Mouse (Mus musculus): ENCODE measurements around the gene Cux2. TPM values are rescaled to one million over a fixed set of nuclear protein-coding genes. Genes with fewer than 3 reads are reported as not detected.
A peak's percentile ranks its signal among the peaks of the same experiment; 100 is the strongest.

Gene Cux2
- polyA plus RNA-seq, 1 experiment from 2014 or later: 4.9 TPM

- no peak overlapping the region for H3K27ac ChIP-seq (ENCODE audit: low read depth, low read length)
- ATAC-seq (replicated peaks; ENCODE audit: low FRiP score) (no peak), DNase-seq (ENCODE audit: low spot score) (no peak)
- H3K4me1 ChIP-seq (replicated peaks; ENCODE audit: control insufficient read depth, insufficient read depth, low read length): no peaks in the 10 kb centered on the region
- no peaks in the 10 kb centered on the region for H3K27me3 ChIP-seq (replicated peaks; ENCODE audit: control insufficient read depth, insufficient read depth, low read length)
- H3K4me2 ChIP-seq: no peak overlapping the region
- WGBS: 79% methylated on average over 19 of the region's 19 CpGs
- peaks cover 3% of the 10 kb centered on the region; the same call in 1 of the 2 replicates for H3K36me3 ChIP-seq (ENCODE audit: control insufficient read depth, insufficient read depth, low read length)
- H3K9ac ChIP-seq (ENCODE audit: low read depth, low read length): no peak overlapping the region
- no peak overlapping the region for H3K4me3 ChIP-seq (ENCODE audit: low read depth, low read length)
- peaks cover 5% of the 10 kb centered on the region; the same call in 1 of the 2 replicates for H3K9me3 ChIP-seq (ENCODE audit: control insufficient read depth, low read length)
Measured at GRCm38 (mm10) chr5:122032471-122033166, 17.3 kb downstream of the Cux2 start.

GRCm38 (mm10) chr5:122031146-122031545 lies 18.8 kb downstream of the Cux2 start:
- Histone ChIP-seq H3K36me3 (ENCODE audit: control insufficient read depth, insufficient read depth, low read length) (no peaks in the 10 kb centered on the region; the same call in 1 of the 2 replicates), H3K4me1 (replicated peaks; ENCODE audit: control insufficient read depth, insufficient read depth, low read length) (no peaks in the 10 kb centered on the region), H3K27ac (ENCODE audit: low read depth, low read length) (no peak overlapping the region), H3K4me3 (ENCODE audit: low read depth, low read length) (no peak overlapping the region), H3K9ac (ENCODE audit: low read depth, low read length) (no peak overlapping the region), H3K9me3 (ENCODE audit: control insufficient read depth, low read length) (peaks cover under 1% of the 10 kb centered on the region; the same call in 1 of the 2 replicates), H3K4me2 (no peak overlapping the region), H3K27me3 (replicated peaks; ENCODE audit: control insufficient read depth, insufficient read depth, low read length) (no peaks in the 10 kb centered on the region)
- no peak for DNase-seq (ENCODE audit: low spot score)
- whole genome bisulfite sequencing: 70% methylated on average over 12 of the region's 12 CpGs
- ATAC-seq (replicated peaks; ENCODE audit: low FRiP score): no peak

- Histone ChIP-seq H3K9ac (ENCODE audit: low read depth, low read length) (no peak overlapping the region), H3K27me3 (replicated peaks; ENCODE audit: control insufficient read depth, insufficient read depth, low read length) (no peaks in the 10 kb centered on the region), H3K9me3 (ENCODE audit: control insufficient read depth, low read length) (no peaks in the 10 kb centered on the region), H3K4me1 (replicated peaks; ENCODE audit: control insufficient read depth, insufficient read depth, low read length) (no peaks in the 10 kb centered on the region), H3K4me2 (no peak overlapping the region), H3K4me3 (ENCODE audit: low read depth, low read length) (no peak overlapping the region), H3K36me3 (ENCODE audit: control insufficient read depth, insufficient read depth, low read length) (no peaks in the 10 kb centered on the region), H3K27ac (ENCODE audit: low read depth, low read length) (no peak overlapping the region)
- 47% methylated on average over 11 of the region's 11 CpGs for WGBS
- no peak for DNase-seq (ENCODE audit: low spot score)
- ATAC-seq (replicated peaks; ENCODE audit: low FRiP score): no peak
Measured at GRCm38 (mm10) chr5:122030640-122031039, 19.3 kb downstream of the Cux2 start.

- no peaks in the 10 kb centered on the region for H3K4me1 ChIP-seq (replicated peaks; ENCODE audit: control insufficient read depth, insufficient read depth, low read length)
- H3K36me3 ChIP-seq (ENCODE audit: control insufficient read depth, insufficient read depth, low read length): 0 out of 2 replicates have a peak, but pooled peaks cover 2% of the 10 kb centered on the region
- DNase-seq (ENCODE audit: low spot score) (no peak), ATAC-seq (replicated peaks; ENCODE audit: low FRiP score) (0 out of 2 replicates have a peak, but pooled peaks have one; percentile 31)
- WGBS: 58% methylated on average over 9 of the region's 9 CpGs
- H3K27me3 ChIP-seq (replicated peaks; ENCODE audit: control insufficient read depth, insufficient read depth, low read length): no peaks in the 10 kb centered on the region
- H3K4me3 ChIP-seq (ENCODE audit: low read depth, low read length): no peak overlapping the region
- peak overlapping the region; percentile 33 for H3K4me2 ChIP-seq
- H3K9ac ChIP-seq (ENCODE audit: low read depth, low read length): no peak overlapping the region
- peak overlapping the region; percentile 64 for H3K27ac ChIP-seq (ENCODE audit: low read depth, low read length)
- H3K9me3 ChIP-seq (ENCODE audit: control insufficient read depth, low read length): no peaks in the 10 kb centered on the region
Measured at GRCm38 (mm10) chr5:122026771-122027170, 23.1 kb downstream of the Cux2 start.

- Histone ChIP-seq H3K4me3 (ENCODE audit: low read depth, low read length) (no peak overlapping the region), H3K27me3 (replicated peaks; ENCODE audit: control insufficient read depth, insufficient read depth, low read length) (no peaks in the 10 kb centered on the region), H3K9ac (ENCODE audit: low read depth, low read length) (no peak overlapping the region), H3K4me1 (replicated peaks; ENCODE audit: control insufficient read depth, insufficient read depth, low read length) (no peaks in the 10 kb centered on the region), H3K4me2 (peak overlapping the region; percentile 33), H3K9me3 (ENCODE audit: control insufficient read depth, low read length) (no peaks in the 10 kb centered on the region), H3K27ac (ENCODE audit: low read depth, low read length) (peak overlapping the region; percentile 64), H3K36me3 (ENCODE audit: control insufficient read depth, insufficient read depth, low read length) (0 out of 2 replicates have a peak, but pooled peaks cover 2% of the 10 kb centered on the region)
- 52% methylated on average over 7 of the region's 7 CpGs for WGBS
- ATAC-seq (replicated peaks; ENCODE audit: low FRiP score) (no peak; the same call in 1 of the 2 replicates), DNase-seq (ENCODE audit: low spot score) (no peak)
Measured at GRCm38 (mm10) chr5:122026284-122026683, 23.6 kb downstream of the Cux2 start.

GRCm38 (mm10) chr5:122025117-122025516 lies 24.8 kb downstream of the Cux2 start:
- Histone ChIP-seq H3K9ac (ENCODE audit: low read depth, low read length) (no peak overlapping the region), H3K27ac (ENCODE audit: low read depth, low read length) (no peak overlapping the region), H3K4me3 (ENCODE audit: low read depth, low read length) (no peak overlapping the region), H3K9me3 (ENCODE audit: control insufficient read depth, low read length) (no peaks in the 10 kb centered on the region), H3K36me3 (ENCODE audit: control insufficient read depth, insufficient read depth, low read length) (0 out of 2 replicates have a peak, but pooled peaks cover 2% of the 10 kb centered on the region), H3K4me2 (no peak overlapping the region), H3K27me3 (replicated peaks; ENCODE audit: control insufficient read depth, insufficient read depth, low read length) (no peaks in the 10 kb centered on the region), H3K4me1 (replicated peaks; ENCODE audit: control insufficient read depth, insufficient read depth, low read length) (no peaks in the 10 kb centered on the region)
- WGBS: 80% methylated on average over 11 of the region's 11 CpGs
- DNase-seq (ENCODE audit: low spot score) (no peak), ATAC-seq (replicated peaks; ENCODE audit: low FRiP score) (no peak)

- no peaks in the 10 kb centered on the region for H3K9me3 ChIP-seq (ENCODE audit: control insufficient read depth, low read length)
- H3K4me1 ChIP-seq (replicated peaks; ENCODE audit: control insufficient read depth, insufficient read depth, low read length): peaks cover 2% of the 10 kb centered on the region; the same call in 1 of the 2 replicates
- no peak for ATAC-seq (replicated peaks; ENCODE audit: low FRiP score)
- 0 out of 2 replicates have a peak, but pooled peaks cover 2% of the 10 kb centered on the region for H3K36me3 ChIP-seq (ENCODE audit: control insufficient read depth, insufficient read depth, low read length)
- no peaks in the 10 kb centered on the region for H3K27me3 ChIP-seq (replicated peaks; ENCODE audit: control insufficient read depth, insufficient read depth, low read length)
- H3K4me3 ChIP-seq (ENCODE audit: low read depth, low read length): no peak overlapping the region
- no peak overlapping the region for H3K9ac ChIP-seq (ENCODE audit: low read depth, low read length)
- DNase-seq (ENCODE audit: low spot score): no peak
- peak overlapping the region; percentile 19 for H3K4me2 ChIP-seq
- H3K27ac ChIP-seq (ENCODE audit: low read depth, low read length): peak overlapping the region; percentile 8; the same call in 1 of the 2 replicates
- 66% methylated on average over 17 of the region's 17 CpGs for WGBS
Measured at GRCm38 (mm10) chr5:122019288-122019687, 30.6 kb downstream of the Cux2 start.

- Histone ChIP-seq H3K4me2 (no peak overlapping the region), H3K27ac (ENCODE audit: low read depth, low read length) (no peak overlapping the region), H3K9ac (ENCODE audit: low read depth, low read length) (no peak overlapping the region), H3K36me3 (ENCODE audit: control insufficient read depth, insufficient read depth, low read length) (0 out of 2 replicates have a peak, but pooled peaks cover 2% of the 10 kb centered on the region), H3K4me1 (replicated peaks; ENCODE audit: control insufficient read depth, insufficient read depth, low read length) (peaks cover 2% of the 10 kb centered on the region; the same call in 1 of the 2 replicates), H3K4me3 (ENCODE audit: low read depth, low read length) (no peak overlapping the region), H3K9me3 (ENCODE audit: control insufficient read depth, low read length) (no peaks in the 10 kb centered on the region), H3K27me3 (replicated peaks; ENCODE audit: control insufficient read depth, insufficient read depth, low read length) (no peaks in the 10 kb centered on the region)
- WGBS: 56% methylated on average over 9 of the region's 9 CpGs
- ATAC-seq (replicated peaks; ENCODE audit: low FRiP score): no peak
- DNase-seq (ENCODE audit: low spot score): no peak
Measured at GRCm38 (mm10) chr5:122017778-122018177, 32.1 kb downstream of the Cux2 start.

GRCm38 (mm10) chr5:122017269-122017668 lies 32.6 kb downstream of the Cux2 start:
- H3K4me2 ChIP-seq: peak overlapping the region; percentile 4; the same call in 1 of the 2 replicates

More at GRCm38 (mm10) chr5:122017269-122017668, 32.6 kb downstream of the Cux2 start:
- Histone ChIP-seq H3K4me3 (ENCODE audit: low read depth, low read length) (no peak overlapping the region), H3K9ac (ENCODE audit: low read depth, low read length) (no peak overlapping the region), H3K27me3 (replicated peaks; ENCODE audit: control insufficient read depth, insufficient read depth, low read length) (no peaks in the 10 kb centered on the region), H3K27ac (ENCODE audit: low read depth, low read length) (no peak overlapping the region), H3K36me3 (ENCODE audit: control insufficient read depth, insufficient read depth, low read length) (0 out of 2 replicates have a peak, but pooled peaks cover 1% of the 10 kb centered on the region), H3K4me1 (replicated peaks; ENCODE audit: control insufficient read depth, insufficient read depth, low read length) (peaks cover 2% of the 10 kb centered on the region; the same call in 1 of the 2 replicates), H3K9me3 (ENCODE audit: control insufficient read depth, low read length) (no peaks in the 10 kb centered on the region)
- 67% methylated on average over 13 of the region's 13 CpGs for WGBS
- DNase-seq (ENCODE audit: low spot score) (no peak), ATAC-seq (replicated peaks; ENCODE audit: low FRiP score) (no peak)
